Mouse (Mus musculus): Measurements from ENCODE around the gene Rgs16.
A peak's percentile ranks its signal among the peaks of the same experiment; 100 is the strongest.

Rgs16 gene

DNA sequence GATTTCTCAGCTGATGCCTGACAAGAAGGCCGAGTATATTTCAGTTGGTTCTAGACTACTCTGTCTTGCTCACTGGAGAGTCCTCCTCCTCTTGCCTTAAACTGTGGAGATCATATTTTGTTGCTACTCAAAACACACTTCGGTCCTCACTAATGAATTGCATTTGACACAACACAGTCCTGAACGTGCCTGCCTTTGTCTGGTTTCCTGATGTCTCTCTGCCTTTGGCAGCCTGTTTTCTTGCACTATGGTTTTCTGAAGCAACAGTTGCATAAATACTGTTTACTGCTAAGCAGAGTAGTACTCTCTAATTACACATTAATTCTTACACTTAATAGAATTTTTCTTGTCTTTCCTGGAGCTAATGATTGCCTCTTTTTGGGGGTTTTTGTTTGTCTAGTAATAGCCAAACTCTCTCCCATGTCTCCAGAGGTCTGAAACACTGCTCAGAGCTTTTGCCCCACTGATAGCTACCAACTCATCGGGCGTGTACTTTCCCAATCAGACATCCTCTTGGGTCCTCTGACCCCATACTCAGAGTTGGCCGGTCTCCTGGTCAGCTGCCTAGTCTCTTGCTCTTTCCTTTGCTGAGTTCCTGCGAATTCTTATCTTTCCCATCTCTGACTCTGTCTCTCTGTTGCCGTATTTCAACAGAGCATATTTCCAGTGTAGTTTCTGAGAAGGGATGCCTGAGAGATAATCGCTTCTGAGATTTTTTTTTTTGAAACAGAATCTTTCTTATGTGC, 18.4 kb upstream of the Rgs16 start:
- no peak for DNase-seq (ENCODE audit: low spot score in 2 of 2)

DNA sequence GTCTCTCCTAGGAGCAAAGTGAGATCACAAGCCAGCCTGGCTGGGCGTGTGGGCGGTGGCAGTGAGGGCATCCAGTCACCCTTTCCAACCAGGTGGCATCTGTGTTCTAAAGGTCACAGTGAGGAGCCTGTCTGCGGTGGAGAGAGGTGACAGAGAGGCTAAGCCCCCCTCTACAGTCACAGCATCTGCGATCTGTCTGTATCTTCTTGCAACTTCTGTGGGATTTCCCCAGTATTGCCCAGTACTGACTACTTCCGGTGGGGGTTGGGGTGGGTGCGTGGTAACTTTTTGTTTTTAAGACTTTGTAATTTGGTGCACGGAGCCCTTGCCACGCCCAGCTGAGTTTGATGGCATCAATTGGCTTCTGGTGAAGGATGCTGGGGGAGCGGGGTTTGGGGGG, 16.7 kb upstream of the Rgs16 start:
- DNase-seq (ENCODE audit: low spot score in 2 of 2), result no peak

DNA sequence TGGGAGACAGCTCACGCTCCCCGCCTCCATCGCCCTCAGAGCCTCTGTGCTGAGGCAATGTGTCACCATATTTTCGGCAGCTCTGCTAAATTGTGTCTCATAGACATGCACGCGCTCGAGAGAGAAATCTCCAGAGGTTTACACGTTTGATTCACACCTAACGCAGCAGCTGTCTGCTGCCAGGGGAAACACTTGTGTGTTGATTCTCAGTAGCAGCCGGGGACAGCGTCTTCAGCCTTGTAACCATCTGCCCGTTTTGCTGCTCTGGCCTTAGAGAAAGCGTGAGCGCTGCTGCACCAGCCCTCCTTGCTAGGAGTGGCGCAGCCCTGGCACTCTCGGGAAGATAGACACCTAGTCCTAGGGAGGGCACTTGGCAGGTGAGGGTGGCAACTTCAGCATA, 13.5 kb upstream of the Rgs16 start:
- no peak for DNase-seq (ENCODE audit: low spot score in 2 of 2)

DNA sequence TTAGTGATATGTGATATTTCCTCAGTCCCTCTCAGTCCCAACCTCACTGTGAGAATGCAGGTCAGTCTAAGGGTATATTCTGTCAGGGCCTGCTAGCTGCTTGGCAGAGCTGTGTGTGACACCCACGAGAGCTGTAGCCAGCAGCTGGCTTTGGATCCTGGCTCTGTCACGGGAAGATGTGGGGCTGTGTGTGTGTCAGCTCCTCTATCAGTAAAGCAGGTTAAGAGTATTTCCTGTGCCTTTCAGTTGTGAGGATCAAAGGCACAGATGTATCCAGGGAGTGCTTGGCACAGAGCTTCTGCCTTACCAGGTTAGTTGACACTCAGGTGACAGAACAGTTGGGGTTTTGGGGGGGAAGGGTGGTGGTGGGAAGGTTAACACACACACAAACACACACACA, 10.3 kb upstream of the Rgs16 start:
- no peak for DNase-seq (ENCODE audit: low spot score in 2 of 2)

DNA sequence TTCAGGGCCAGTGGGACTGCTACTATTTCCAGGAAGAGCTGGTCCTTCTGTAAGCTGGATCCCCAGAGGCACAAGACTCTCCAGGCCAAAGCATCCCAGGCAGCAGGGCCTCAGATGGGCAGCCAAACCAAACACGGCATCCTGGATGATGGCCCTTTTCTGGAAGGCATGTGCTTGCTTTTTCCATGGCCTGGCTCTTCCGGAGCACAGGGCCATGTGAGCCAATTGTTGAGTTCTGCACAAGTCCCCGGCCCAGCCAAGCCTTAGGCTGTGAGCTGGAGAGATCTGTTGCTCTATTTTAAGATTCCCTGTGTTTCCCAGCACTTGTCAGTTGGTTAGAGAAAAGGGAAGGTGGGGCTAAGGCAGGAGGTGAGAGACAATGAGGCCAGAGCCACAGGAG, 9.5 kb upstream of the Rgs16 start:
- no peak for DNase-seq (ENCODE audit: low spot score in 2 of 2)

DNA sequence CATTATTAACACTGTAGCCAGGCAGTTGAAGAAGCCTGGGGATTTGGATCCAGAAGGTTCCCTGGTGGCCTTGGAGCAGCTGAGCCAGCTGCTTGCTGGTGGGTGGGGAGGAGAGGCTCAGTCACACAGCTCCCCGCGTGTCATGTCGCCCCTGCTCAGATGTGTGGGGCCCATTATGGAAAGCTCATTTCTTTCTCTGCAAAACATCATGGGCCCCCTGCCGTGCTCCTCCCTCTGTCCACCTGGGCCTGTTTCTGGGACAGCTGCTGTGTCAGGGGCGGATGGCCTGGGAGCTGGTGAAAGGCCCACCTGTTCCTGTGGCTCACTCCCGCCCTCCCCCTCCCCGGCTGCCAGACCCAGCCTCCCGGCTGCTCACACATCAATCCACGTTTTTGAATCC, 7.0 kb upstream of the Rgs16 start:
- DNase-seq (ENCODE audit: low spot score in 2 of 2), result no peak

DNA sequence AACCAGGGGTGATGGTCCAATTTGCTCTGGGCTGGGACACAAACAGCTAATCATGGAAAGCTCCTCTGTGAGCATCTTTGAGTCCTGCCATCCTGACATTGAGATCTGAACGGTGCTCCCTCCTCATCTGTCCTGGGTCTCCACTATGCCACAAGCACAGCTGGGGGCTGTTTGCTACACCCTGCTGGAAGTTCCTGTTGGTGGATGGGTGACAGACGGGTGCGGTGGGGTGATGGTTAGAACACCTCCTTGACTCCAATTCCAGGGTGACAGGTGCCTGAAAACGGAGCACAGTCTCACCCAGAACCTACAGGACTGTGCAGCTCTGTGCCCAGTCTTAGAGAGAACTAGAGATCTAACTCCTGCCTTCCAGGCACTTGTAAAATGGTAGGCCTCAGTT, 5.3 kb upstream of the Rgs16 start:
- DNase-seq (ENCODE audit: low spot score in 2 of 2), result no peak

DNA sequence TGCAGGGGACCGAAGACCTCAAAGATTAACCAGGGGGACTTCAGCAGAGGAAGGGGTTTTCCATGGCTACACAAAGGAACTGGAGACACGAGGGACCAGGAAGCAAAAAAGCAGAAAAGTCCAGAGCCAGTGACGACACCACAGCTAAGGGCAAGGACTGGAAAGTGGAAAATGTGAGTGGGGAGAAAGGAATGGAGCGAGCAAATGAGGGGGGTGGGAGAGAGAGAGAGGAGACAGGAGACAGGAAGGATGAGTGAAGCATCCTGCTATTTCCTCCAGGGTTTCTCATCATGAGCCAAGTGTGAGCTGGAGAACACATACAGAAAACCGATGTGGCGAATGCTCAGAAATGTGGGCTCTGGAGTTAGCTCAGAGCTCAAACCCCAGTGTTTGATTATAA, 4.1 kb upstream of the Rgs16 start:
- DNase-seq (ENCODE audit: low spot score in 2 of 2), result no peak

DNA sequence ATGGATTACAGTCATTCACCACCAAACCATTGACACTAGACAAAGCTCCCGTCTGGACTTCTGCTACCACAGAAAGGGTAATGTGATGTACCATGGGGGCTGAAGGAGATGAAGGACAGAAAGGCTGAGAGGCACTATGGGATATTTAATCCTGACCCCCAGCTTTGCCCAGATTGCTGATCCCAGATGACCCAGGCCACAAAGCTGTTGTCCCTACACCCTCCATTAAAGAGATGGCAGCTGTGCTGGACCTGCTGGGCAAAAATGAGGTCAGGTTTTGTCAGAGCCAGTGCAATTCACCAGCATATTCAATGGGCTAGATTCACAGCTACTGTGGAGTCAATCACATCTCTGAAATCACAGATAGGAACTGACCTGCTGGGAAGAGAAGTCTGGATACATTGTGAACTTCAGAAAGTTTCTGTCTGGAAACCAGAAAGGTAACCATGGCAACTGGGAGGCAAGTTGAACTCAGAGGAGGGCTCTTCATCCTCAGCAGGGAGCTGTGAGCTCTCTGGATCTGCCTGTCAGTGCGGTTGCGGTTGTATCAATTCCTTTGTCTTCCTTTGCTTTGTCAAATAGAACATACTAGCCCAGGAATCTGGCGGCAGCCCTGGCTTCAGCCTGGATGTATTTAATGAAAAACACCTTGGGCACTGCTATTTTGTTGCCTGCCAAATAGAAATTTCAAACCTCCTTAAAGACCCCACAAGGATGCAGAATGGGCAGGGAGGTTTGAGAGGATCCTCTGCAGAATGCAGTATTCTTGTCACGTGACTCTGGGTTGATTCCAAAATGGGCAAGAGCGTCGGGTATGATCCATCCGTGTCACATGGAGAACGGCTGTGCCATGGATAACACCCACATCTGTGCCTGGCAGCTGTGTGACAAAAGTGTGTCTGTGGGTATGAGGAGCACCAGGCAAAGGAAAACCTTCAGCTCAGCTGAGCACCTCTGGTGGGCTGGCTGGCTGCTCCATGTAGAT, 2.8 kb upstream of the Rgs16 start:
- no peak for DNase-seq (ENCODE audit: low spot score in 2 of 2)

DNA sequence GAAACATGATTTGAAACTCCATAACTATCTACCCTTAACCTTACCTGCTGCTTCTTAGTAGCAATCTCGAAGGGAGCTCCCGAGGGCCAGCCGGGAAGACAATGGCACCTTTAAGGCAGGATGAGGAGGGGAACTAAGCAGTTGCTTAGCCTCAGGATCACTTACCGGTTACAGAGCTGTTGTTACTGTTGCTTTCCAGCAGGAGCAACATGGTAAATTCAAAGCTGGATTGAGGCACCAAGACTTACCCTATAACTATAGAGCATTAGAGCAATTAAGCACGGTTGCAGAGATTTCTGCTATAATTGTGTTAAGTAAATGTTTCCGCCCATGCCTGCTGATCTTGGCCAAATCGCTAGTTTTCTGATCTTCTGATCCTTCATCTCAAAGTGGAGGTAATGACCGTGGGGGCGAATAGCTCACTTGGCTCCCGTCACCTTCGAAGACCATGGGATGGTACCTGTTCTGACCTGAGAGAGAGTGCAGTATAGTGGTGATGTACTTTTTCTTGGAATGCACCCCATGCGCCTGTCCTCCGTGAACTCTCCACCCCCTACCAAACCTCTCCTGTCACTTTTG, 623 bp upstream of the Rgs16 start:
- no peak for DNase-seq (ENCODE audit: low spot score in 2 of 2)

DNA sequence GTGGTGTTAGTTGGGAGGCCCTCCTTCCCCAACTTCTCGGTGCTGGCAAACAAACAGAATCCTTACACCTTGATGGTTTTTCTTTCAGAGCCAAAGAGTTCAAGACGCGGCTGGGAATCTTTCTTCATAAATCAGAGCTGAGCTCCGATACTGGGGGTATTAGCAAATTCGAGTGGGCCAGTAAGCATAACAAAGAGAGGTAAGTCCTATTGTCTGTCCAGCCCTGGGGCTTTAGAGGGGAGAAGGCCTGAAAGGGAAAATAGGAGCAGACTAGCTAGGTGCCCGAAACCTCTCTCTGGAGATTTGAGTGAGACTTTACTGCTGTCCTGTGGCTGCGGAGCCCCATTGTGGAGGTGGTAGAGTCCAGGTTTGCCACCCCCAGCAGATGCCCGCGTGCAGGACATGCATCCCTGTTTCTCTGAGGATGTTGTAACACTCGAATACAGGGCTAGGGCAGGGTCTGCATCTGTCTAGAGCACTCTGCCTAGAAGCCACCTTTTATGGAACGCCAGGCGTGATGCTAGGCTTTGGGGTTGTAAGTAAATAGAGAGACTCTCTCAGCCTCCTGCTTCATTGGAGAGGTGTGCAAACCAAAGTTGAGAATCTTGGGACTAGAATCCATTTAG, 739 bp downstream of the Rgs16 start:
- DNase-seq (ENCODE audit: low spot score in 2 of 2), result no peak

DNA sequence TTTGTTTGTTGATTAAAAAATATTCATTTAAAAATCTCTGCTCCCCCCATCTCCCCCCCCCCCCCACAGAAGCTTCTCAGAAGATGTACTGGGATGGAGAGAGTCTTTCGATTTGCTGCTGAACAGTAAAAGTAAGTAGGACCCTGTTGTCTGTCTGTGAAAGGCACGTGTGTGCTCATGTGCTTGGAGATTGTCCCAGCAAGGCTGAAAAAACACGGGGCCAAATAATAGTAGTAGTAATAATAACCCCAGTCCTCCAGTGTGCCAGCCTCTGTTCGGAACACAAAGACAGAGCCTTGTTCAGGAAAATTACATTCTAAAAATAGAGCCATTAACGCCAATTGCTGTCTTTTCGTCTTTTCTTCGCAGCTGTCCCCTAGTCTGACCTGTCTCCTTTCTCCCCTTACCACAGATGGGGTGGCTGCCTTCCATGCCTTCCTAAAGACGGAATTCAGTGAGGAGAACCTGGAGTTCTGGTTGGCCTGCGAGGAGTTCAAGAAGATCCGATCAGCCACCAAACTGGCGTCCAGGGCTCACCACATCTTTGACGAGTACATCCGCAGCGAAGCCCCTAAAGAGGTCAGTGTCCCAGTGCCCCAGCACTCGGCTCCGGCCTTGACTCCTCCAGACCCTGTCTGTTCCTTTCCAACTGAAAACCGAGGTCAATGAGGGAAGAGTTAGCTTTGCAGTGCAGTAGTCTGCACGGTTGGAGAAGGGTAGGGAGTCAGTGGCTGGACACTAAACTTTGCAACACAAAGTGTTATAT, 1.6 kb downstream of the Rgs16 start:
- no peak for DNase-seq (ENCODE audit: low spot score in 2 of 2)

DNA sequence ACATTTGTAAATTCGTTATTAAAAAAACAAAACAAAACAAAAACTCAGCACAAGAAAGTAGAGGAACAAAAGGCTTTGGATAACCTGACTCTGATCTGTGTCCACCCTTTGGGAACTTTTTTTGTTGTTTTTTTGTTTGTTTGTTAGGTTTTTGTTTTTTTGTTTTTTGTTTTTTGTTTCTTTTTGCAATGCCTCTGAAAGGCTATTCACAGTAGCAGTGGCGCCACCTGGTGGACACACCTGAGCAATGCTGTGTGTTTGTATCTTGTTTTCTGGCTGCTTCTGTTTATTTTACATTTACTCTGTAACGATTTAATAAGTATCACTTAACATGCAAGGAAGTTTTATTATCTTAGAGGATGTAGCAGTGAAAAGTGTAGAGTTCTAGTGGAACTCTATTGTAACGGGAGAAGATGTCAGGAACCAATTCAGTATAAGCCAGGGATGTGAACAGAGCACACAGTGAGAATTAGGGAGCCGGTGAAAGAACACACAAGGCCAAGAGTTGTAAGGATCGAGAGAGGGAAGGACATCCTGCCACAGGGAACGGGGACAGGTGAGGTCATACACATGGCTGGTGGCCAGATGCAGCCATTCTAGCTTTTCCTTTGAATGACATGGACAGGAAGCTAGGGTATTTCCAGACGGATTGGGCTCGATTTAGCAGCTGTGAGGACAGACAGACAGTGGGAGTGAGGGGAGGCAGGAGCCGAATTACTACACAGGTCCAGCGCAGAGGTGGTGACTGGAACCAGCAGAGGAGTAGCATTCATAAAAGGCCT, 2.4 kb downstream of the Rgs16 start:
- DNase-seq (ENCODE audit: low spot score in 2 of 2), result peak; percentile 40 to 75

DNA sequence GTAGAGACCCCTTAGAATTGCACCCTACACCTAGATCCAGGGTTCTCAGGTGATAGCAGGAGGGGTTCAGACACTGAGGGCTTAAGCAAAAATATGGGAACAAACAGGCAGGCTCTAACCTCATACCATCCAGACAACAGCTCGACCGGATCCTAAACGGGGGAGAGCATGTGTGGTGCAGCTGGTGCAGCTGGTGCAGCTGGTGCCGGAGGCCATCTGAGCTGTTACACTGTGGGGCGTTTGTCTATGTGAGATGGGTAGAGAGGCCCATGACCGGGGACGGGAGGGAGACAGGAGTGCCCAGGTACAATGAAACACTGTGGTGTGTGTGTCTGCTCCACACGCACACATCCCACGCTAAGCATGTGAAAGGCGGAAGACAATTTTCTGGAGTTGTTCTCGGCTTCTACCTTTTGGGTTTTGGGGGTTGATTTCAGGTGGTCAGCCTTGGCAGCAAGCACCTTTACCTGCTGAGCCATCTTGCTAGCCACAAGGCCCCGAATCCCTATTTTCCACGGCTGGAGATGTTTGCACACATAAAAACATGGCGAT, 6.0 kb downstream of the Rgs16 start:
- DNase-seq (ENCODE audit: low spot score in 2 of 2), result no peak

DNA sequence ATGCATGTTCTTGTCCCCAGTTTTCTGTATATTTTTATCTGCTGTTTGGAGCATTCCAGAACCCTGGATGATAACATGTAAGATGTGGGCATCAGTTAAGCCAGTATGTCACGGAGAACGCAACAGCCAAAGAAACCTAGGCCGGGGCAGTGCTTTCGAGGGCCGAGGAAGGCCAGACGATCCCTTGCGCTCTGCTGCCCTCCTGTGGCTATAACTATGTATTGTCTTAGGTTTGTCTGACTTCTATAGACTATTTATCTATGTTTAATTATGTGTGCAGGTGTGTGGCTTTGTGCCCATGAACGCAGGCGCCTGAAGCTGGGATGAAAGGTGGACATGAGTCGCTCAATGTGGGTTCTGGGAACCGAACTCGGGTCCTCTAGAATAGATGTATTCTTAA, 6.6 kb downstream of the Rgs16 start:
- DNase-seq (ENCODE audit: low spot score in 2 of 2), result peak; percentile 38 to 75

DNA sequence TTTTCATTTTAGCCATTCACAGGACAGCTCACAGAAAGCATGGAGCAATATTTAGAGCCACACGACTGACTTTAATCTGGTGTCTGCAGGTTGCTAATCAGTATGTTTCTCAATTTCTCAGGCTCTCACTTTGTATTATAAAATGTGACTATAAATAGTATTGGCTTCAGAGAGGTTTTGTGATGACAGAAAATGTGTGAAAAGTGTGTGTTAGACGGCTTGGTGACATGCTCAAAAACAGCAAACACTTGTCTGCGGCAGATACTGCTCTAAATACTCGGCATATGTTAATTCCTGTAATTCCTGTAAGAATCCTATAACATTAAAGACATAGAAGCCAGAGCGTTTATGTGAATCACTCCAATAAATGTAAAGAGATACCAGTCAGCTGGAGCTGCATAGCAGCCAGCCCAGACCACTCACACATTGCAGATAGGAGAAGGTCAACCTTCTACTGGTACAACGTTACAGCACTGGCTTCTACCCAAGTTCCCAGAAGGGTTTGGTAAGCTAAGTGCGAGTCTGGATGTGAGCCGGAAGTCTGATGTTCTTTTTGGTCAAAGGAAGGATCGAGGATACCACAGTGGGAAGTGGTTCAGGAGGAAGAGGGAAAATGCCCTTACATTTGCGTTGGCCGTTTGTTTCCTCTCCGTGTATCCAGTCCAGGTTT, 7.8 kb downstream of the Rgs16 start:
- no peak for DNase-seq (ENCODE audit: low spot score in 2 of 2)

DNA sequence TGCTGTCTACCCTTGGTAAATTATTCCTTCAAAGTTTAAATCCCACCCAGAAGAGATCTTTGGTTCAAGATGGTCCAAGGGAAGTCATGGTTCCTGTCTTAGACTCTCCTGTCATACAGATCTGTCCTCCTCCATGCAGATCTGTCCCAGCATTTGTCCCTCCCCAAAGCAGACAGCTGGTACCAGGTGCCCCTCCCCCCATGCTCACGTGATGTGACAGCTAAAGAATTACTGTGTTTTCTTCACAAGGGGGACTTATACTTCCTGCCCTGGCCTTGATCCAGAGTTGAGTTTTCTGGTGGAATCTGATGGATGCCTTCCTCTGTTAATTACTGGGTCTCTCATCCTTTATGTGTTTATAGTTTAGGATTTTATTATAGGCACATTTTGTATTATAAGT, 8.4 kb downstream of the Rgs16 start:
- peak; percentile 33 to 58 for DNase-seq (ENCODE audit: low spot score in 2 of 2)

DNA sequence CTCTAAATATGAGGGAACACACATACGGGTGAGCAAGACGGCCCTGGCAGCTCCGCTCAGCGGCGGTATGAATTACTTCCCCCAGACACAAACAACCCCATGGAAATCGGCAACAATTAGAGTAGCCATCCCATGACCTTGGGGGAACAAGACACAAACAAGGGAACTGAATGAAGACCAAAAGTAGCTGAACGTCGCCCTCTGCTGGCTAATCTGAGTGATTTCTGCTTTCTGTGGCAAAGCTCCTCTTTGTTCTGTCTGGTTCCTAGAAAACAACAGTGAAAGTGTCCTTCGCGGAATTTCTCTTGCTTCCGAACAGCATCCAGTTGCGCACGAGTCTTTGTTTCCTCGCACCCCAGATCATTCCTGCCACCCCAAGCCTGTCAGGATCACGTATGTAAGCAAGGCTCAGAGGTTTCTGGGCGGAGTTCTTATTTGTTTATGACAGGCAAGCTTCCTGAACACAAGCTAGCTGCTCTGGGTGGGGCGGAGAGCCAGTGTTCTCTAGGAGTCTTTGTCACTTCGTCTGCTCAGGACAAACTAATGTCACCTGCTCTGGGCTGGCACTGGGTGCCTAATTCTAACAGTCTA, 9.2 kb downstream of the Rgs16 start, which contains the start of gene Rnasel:
Gene Rnasel, plus strand, starts transcription at position 216 of the 591 bp plus-strand sequence.
- peak; percentile 43 to 62 for DNase-seq (ENCODE audit: low spot score in 2 of 2)

DNA sequence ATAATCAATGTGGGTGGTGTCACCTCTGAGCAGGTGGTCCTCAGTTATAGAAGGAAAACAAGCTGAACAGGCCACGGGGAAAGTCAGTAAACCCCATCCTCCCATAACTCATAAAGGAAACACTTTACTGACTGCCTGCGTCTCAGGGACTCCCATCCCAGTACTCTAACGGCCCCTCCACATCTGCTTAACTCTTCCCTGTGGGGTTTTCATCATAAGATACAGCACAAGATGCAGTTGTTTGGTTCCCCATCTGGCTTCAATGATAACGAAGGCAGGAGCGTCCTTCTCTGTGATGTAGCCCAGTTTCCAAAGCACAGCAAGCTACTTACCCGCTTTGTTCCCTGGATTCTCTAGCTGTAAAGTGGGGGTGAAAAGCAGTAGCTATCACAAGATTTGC, 9.9 kb downstream of the Rgs16 start:
- DNase-seq (ENCODE audit: low spot score in 2 of 2), result no peak

Measured in spleen, postnatal 14 days (tissue).